Mouse (Mus musculus) gastrocnemius, adult 8-10 months (tissue): ENCODE results near the gene Dazl. TPM values are rescaled to one million over a fixed set of nuclear protein-coding genes. Genes with fewer than 3 reads are reported as not detected.
A peak's percentile ranks its signal among the peaks of the same experiment; 100 is the strongest.
"Not testable (repeated sequence)": the region's sequence is repeated elsewhere in the genome, so short reads cannot be mapped to it uniquely, and the experiment has no call there.

Experiments used
- DNase-seq, 2 experiments: peaks; one replicate each; pipeline ENCODE4 v3.0.0; 2022; ENCODE audit warnings: low spot score in 2 of 2
- total RNA-seq, 4 experiments: library from RNA; stranded (reverse); gene quantifications; 2 replicates each; pipeline ENCODE4 v1.2.4; 2022

Gene Dazl
- total RNA-seq, 4 experiments from 2014 or later, result 0.08 to 0.65 (median 0.41) TPM

DNA sequence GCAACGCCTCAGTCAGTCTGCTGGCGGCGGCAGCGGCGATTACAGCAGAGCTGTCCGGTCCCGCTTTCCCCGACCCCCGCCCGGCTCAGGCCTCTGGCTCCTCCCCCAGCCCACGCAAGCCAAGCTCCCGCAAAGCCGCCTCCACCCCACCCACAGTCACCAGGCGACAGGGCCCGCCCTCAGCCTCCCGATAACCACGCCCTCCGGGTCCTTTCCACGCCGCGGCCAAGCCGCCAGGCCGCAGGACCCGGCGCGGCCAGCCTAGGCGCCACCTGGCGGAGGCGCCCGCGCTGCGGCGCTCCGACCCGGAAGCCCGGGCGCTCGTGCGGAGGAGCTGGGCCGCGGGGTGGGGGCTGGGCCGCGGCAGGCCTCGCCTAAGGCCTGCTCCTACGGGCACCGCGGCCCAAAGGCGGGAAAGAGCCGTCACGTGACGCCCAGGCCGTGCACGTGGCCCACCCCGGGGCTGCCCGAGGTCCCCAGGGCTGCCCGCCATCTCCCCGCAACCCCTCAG lies 720 bp downstream of the Dazl start:
- DNase-seq, result peak; percentile 78 to 86

DNA sequence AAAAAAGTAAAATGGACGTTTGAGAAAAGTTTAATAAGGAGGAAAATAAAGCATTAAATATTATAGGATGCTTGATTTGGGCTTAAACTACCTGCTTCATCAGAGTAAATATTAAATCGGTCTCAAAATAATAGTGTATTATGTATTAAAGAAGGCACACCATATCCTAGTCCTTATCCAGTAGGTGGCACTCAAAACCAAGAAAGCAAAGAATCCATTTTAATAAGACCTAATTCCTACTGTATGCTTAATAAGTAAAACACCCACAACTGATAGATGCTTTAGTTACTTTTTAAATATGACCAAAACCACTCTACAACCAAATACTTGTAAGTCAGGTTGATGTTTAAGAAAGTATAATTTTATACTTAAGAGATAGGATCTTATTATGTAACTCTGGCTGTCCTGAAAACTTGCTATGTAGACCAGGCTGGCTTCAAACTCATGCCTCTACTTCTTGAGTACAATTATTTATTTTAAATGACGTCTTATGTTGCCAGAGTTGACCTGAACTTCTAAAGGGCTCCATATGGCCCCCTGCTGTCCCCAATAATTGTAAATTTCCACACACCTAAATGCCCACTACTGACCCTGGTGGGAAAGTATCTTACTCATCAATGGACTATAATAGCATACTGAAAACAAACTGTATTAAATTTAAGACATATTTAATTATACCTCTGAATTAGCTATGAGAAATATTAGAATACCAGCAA lies 1.8 kb downstream of the Dazl start:
- no peak for DNase-seq

DNA sequence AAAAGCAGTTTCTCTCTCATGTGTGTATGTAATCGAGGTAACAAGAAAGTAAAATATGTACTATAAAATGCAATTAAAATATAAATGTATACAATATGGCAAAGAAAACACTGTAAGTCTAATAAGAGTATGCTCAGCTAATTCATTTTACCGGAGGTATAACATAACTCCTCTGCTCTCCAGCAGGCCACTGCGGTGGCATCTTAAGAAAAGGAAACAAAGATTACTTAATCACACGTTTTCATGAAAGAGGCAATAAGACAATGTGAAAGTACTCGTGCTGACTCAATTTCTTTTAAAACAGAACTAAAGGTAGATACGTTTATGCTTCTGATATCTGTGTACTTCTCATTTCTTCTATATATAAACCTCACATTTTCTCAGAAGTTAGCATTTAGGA lies 8.6 kb downstream of the Dazl start:
- DNase-seq, result no peak

DNA sequence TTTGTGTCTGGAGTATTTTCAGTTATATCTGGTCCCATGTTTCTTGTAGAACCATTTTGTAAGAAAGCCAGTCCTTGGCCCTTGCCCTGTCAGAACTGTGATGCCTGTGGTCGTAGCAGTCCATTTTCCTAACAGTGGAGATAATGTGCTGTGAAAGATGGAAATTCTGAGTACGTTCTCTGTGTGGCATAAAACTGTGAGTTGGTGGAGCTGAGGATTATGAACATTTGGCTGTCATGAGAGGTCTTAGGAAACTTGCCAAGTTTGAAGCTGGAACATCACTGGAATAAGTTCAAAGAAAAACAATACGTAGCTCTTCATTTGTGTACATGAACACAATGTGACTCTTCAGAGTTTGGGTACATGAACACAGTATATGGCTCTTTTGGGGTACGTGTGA lies 31.8 kb downstream of the Dazl start:
- DNase-seq, result not testable (repeated sequence)

- no peak for DNase-seq
Observed at GRCm38 (mm10) chr17:50260856-50261255, 32.6 kb downstream of the Dazl start.

DNA sequence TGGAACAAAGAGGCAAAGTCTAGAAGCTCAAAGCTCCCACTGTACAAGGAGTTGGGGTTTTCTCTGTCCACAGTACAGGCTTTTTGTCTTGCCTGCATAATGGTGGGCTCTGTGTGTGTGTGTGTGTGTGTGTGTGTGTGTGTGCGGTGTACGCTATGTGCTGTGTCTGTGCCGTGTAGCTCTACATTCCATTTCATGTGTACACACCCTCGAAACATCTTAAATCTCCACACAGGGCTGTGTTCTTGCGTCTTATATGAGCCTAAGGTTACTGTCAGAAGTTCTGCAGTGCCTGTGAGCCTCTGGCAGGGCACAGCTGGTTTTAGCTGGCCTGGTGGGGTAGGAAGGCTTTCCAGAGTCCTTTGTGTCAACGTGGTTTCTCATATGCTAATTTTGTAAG lies 46.8 kb downstream of the Dazl start:
- no peak for DNase-seq

- no peak for DNase-seq
Observed at GRCm38 (mm10) chr17:50244675-50245074, 48.8 kb downstream of the Dazl start.

- DNase-seq, result no peak
Observed at GRCm38 (mm10) chr17:50243326-50243725, 50.1 kb downstream of the Dazl start.

GRCm38 (mm10) chr17:50237818-50238610 lies 55.4 kb downstream of the Dazl start:
- DNase-seq, result no peak

DNA sequence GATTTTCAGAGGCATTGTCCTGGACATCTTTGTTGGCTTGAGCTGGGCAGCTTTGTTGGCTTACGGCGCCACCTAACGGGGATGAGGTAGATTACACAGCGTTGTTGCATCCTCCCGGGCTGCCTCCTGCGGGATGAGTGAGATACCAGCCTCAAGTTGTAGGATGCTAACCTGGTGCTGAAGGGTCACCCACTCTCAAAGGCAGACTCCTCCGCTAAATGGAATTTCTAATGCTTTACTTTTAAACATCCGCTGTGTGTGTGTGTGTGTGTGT lies 56.1 kb downstream of the Dazl start:
- DNase-seq, result peak; percentile 57 to 58

GRCm38 (mm10) chr17:50236702-50237435 lies 56.6 kb downstream of the Dazl start:
- DNase-seq, result no peak

DNA sequence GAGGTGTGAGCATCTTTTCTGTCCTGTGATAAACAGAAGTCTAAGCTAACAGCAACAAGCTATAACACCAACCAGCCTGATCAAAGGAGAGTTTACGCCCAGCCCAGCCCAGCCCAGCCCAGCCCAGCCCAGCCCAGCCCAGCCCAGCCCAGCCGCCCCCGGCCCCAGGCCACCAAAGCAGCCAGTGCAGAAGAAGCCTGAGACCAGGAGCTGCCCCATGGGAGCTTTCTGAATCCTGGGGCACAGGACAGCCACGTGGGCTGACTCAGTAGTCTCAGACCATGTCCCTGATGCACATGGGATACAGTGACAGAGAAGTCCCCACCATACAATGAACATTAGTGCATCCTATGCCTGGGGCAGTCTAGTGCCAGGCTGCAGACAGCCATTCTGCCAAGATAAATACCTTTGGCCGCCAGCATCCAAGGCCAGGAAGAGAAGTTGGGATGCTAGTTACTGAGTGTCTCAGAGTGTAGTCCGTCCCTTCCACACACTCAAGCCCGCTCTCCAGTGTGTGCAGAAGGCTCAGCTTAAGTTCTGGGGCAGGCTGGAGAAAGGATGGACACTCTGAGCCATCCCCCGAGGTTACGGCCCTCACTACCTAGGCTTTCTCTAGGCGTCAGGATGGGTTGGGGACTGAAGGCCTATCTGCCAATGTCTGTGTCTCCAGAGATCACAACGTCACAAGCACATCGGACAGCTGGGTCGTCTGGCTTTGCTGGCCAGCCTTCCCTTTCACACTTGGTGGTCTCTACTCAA lies 57.3 kb downstream of the Dazl start:
- no peak for DNase-seq

DNA sequence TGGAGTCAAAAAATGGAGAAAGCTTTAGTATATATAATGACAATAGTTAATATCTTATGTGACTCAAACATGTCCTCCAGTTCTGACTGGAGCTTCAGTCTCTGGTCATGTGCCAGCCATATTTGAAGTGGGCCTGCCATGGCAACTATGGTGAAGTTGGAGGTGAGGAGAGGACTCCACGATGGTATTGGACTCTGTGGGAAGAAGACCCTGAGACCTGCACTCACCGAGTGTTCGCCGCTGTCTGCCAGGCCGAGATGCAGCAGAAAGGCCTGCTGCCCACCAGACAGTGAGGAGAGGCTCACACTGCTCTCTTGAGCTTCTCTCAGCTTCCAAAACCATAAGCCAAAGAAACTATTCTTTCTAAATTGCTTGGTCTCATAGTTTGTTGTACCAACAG lies 59.5 kb downstream of the Dazl start:
- DNase-seq, result no peak

DNA sequence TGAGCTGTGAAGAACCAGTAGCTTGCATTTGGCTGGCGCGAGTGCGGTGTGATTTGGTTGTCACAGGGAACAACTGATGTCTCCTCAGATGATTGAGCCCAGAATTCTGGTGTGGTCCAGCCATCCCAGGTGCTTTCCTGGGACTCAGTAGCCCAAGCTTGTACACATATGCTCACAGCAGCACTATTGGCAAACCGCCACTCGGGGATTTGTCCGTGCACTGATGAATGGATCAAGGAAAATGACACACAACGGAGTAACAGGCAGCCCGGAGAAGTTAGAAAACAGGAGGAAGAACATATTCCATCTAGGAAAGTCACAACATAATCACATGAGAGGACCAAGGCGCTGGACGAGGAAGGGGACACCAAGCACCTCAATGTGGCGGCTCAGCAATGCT lies 60.6 kb downstream of the Dazl start:
- DNase-seq, result no peak

DNA sequence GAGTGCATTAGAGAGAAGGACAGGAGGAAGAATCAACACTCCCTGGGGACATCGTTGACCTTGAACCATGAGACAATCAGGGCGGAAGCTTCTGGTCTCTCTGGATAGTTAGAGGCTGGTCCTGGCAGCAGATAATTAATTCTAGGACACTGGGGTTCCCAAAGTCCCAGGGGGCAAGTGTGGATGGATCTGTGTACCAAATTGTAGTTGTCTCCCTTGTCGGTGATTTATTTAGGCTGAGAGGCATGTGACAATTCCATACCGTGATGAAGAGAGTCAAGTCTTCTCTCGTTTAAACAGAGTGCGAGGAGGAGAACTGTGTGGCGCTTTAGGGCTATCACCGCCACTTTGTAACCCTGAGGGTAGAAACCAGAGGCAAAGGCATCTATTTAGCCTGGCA lies 62.2 kb downstream of the Dazl start:
- DNase-seq, result no peak

DNA sequence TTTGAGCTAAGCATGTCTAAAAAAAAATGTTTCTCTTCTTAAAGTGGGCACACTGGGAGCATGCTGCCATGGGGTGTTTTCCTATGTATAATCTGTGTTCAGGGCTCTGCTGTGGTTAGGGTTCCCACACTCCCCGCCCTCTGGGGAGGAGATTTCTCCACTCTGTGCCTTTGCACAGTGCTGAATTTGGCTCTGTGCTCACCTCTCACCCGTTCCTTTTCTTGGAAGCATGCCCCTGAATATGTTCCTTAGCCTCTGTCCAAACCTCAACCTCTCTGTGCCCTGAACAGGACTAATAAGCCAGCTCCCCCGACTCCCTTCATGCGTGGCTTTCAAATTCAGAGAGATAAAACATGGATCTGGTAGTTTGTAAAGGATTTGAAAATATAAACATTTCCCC lies 63.9 kb downstream of the Dazl start:
- DNase-seq, result no peak

Other genes starting within 250 kb of the Dazl start
- gene Rftn1, start 103.0 kb downstream of the Dazl start, total RNA-seq, result 1 to 10 TPM; 6.7 to 9.9 (median 7.4) TPM
- 10 to 100 TPM; 29.8 to 45.2 (median 39.3) TPM for gene Plcl2, start 215.8 kb upstream of the Dazl start, total RNA-seq